Mouse (Mus musculus) embryonic facial prominence, embryonic 14.5 days (tissue): ENCODE results near the gene Ctnnd1. TPM values are rescaled to one million over a fixed set of nuclear protein-coding genes. Genes with fewer than 3 reads are reported as not detected.

Source experiments
- ATAC-seq: fragments of 200-750 bp; cut with Nextera tagmentation; 2 replicates; pipeline ENCODE4 v1.8.0; 2017; ENCODE audit warnings: low read depth, moderate number of reproducible peaks, moderate TSS enrichment
- DNase-seq: peaks from one replicate; pipeline ENCODE4 v3.0.0-alpha.2; 2015; ENCODE audit warnings: low spot score
- H3K27ac ChIP-seq: fragments of 300-500 bp; sonication (generic); replicated peaks from 2 replicates; pipeline ENCODE4 v1.5.1; 2014; ENCODE audit warnings: low read depth, mild to moderate bottlenecking, low read length, moderate library complexity
- H3K27me3 ChIP-seq: fragments of 300-500 bp; sonication (generic); replicated peaks from 2 replicates; pipeline ENCODE4 v1.6.1; 2014; ENCODE audit warnings: low read length; ENCODE audit not compliant: control insufficient read depth, insufficient read depth
- H3K36me3 ChIP-seq: fragments of 300-500 bp; sonication (generic); 2 replicates; pipeline ENCODE4 v1.6.1; 2014; ENCODE audit warnings: low read length, mixed read lengths; ENCODE audit not compliant: control insufficient read depth, insufficient read depth
- H3K4me1 ChIP-seq: fragments of 300-500 bp; sonication (generic); 2 replicates; pipeline ENCODE4 v1.6.1; 2014; ENCODE audit warnings: antibody characterized with exemption, low read length; ENCODE audit not compliant: control insufficient read depth, insufficient read depth
- H3K4me2 ChIP-seq: fragments of 300-500 bp; sonication (generic); 2 replicates; pipeline ENCODE4 v1.6.1; 2014; ENCODE audit warnings: low read depth, mild to moderate bottlenecking, low read length, moderate library complexity, mixed read lengths
- H3K4me3 ChIP-seq: fragments of 300-500 bp; sonication (generic); 2 replicates; pipeline ENCODE4 v1.5.1; 2014; ENCODE audit warnings: low read depth, mild to moderate bottlenecking, low read length
- H3K9ac ChIP-seq: fragments of 300-500 bp; sonication (generic); 2 replicates; pipeline ENCODE4 v1.6.1; 2014; ENCODE audit warnings: low read depth, mild to moderate bottlenecking, low read length, moderate library complexity, mixed read lengths
- H3K9me3 ChIP-seq: fragments of 300-500 bp; sonication (generic); 2 replicates; pipeline ENCODE4 v1.6.1; 2016; ENCODE audit warnings: low read length; ENCODE audit not compliant: control insufficient read depth
- WGBS: fragments of 180-500 bp; shearing (Covaris S2); extraction: QIAGEN DNeasy Blood & Tissue Kit; methylation state at CpG from one replicate; pipeline ENCODE4 v1.1.7; 2014; 5-methylcytosine and 5-hydroxymethylcytosine counted together
- polyA plus RNA-seq: library from polyadenylated mRNA; unstranded; fragments of >200 nt; fragmentation: Nextera tagmentation; extraction: Ambion mirVana; gene quantifications from 2 replicates; pipeline ENCODE4 v1.2.1, GENCODE M21; 2014

The Ctnnd1 gene
- polyA plus RNA-seq, 1 experiment from 2014 or later = 49.0 TPM

- 0 out of 2 replicates have a peak, but pooled peaks cover 4% of the 10 kb centered on the region for H3K36me3 ChIP-seq
- WGBS = 93% methylated on average over 4 of the region's 4 CpGs
- no peaks in the 10 kb centered on the region for H3K4me1 ChIP-seq
- H3K9ac ChIP-seq = no peak overlapping the region
- no peaks in the 10 kb centered on the region for H3K9me3 ChIP-seq
- no peak overlapping the region for H3K4me2 ChIP-seq
- DNase-seq (no peak), ATAC-seq (no peak)
- H3K27me3 ChIP-seq = no peaks in the 10 kb centered on the region
- no peak overlapping the region for H3K4me3 ChIP-seq
- H3K27ac ChIP-seq = no peak overlapping the region
These were observed 76.4 kb downstream of the Ctnnd1 start for GRCm38 (mm10) chr2:84574130-84574529.

- H3K4me2 ChIP-seq = peak overlapping the region; percentile 44
- H3K27ac ChIP-seq = no peak overlapping the region; the same call in 1 of the 2 replicates
- H3K4me3 ChIP-seq = peak overlapping the region; percentile 8; the same call in 1 of the 2 replicates
- no peak overlapping the region for H3K9ac ChIP-seq
- ATAC-seq (no peak), DNase-seq (peak; percentile 40)
- no peaks in the 10 kb centered on the region for H3K36me3 ChIP-seq
- no peaks in the 10 kb centered on the region; the same call in 1 of the 2 replicates for H3K4me1 ChIP-seq
- H3K27me3 ChIP-seq = no peaks in the 10 kb centered on the region
- 46% methylated on average over 10 of the region's 10 CpGs for WGBS
- no peaks in the 10 kb centered on the region for H3K9me3 ChIP-seq
These were observed 93.6 kb downstream of the Ctnnd1 start for GRCm38 (mm10) chr2:84556888-84557514.

- Histone ChIP-seq H3K4me1 (0 out of 2 replicates have a peak, but pooled peaks cover 3% of the 10 kb centered on the region), H3K36me3 (no peaks in the 10 kb centered on the region), H3K9ac (no peak overlapping the region), H3K27me3 (no peaks in the 10 kb centered on the region), H3K9me3 (no peaks in the 10 kb centered on the region), H3K27ac (no peak overlapping the region), H3K4me3 (no peak overlapping the region), H3K4me2 (no peak overlapping the region)
- DNase-seq (no peak), ATAC-seq (no peak)
- WGBS = 74% methylated on average over 10 of the region's 10 CpGs
These were observed 99.0 kb downstream of the Ctnnd1 start for GRCm38 (mm10) chr2:84551390-84552100.

Other genes with a start within 250 kb of the Ctnnd1 start
- gene Calcrl, start 225.4 kb downstream of the Ctnnd1 start, polyA plus RNA-seq = 23.3 and 25.2 TPM in 2 replicates
- 44.3 and 44.5 TPM in 2 replicates for gene Tfpi, start 174.0 kb downstream of the Ctnnd1 start, polyA plus RNA-seq
- 0.14 TPM in 1 of 2 replicates, not detected in the other for gene Btbd18, start 8.3 kb upstream of the Ctnnd1 start, polyA plus RNA-seq
- gene Selenoh, start 20.0 kb upstream of the Ctnnd1 start, polyA plus RNA-seq = 237 and 272 TPM in 2 replicates
- gene Gm28635, start 27.3 kb upstream of the Ctnnd1 start, polyA plus RNA-seq = not detected in 2 replicates
- 28.4 and 28.8 TPM in 2 replicates for gene Med19, start 27.6 kb upstream of the Ctnnd1 start, polyA plus RNA-seq
- gene Tmx2, start 28.4 kb upstream of the Ctnnd1 start, polyA plus RNA-seq = 99.0 and 103 TPM in 2 replicates
- 31.4 and 31.6 TPM in 2 replicates for gene Zdhhc5, start 64.4 kb upstream of the Ctnnd1 start, polyA plus RNA-seq
- gene Clp1, start 76.6 kb upstream of the Ctnnd1 start, polyA plus RNA-seq = 22.6 and 24.2 TPM in 2 replicates
- gene Ypel4, start 83.3 kb upstream of the Ctnnd1 start, polyA plus RNA-seq = 5.5 and 6.5 TPM in 2 replicates
- 3.9 and 4.0 TPM in 2 replicates for gene Gm19426, start 92.9 kb upstream of the Ctnnd1 start, polyA plus RNA-seq
- gene Serping1, start 124.7 kb upstream of the Ctnnd1 start, polyA plus RNA-seq = 63.0 and 64.7 TPM in 2 replicates
- gene Ube2l6, start 148.1 kb upstream of the Ctnnd1 start, polyA plus RNA-seq = 44.5 and 48.2 TPM in 2 replicates
- 0.48 and 1.6 TPM in 2 replicates for gene Smtnl1, start 171.9 kb upstream of the Ctnnd1 start, polyA plus RNA-seq
- gene Timm10, start 176.2 kb upstream of the Ctnnd1 start, polyA plus RNA-seq = 55.5 and 55.7 TPM in 2 replicates
- 14.3 and 17.0 TPM in 2 replicates for gene Slc43a1, start 188.1 kb upstream of the Ctnnd1 start, polyA plus RNA-seq
- 2.5 and 3.4 TPM in 2 replicates for gene Rtn4rl2, start 235.9 kb upstream of the Ctnnd1 start, polyA plus RNA-seq